Comparison of ENCODE assay signal across 14 mouse cellular contexts in the genomic region with DNA sequence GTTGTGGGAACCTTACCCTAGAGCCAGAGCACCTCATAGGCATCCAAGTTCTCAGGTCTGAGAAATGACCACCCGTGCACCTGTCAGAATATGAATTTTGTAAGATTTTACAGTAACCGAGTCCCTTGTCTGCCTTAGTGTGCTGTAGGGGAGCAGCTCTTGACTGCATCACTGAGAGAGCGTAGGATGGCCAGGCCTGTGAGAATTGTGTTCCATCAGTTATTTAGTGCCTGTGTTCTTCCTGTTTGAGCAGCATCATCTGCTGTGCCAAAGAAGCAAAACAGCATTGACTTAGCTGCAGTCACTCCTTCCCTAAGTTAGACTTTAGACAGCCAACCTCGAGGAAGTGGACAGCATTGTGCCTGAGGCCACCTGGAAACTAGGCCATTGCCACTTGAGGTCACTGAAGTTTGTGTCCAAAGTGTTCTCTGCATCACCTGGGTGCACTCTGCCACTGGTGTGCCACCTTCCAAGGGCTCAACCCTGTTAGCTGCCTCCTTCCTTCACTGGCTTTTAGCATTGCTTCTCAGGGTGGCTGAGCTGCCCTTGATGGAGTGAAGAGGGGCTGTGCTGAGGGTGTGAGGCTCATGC. TPM values are rescaled to one million over a fixed set of nuclear protein-coding genes. Genes with fewer than 3 reads are reported as not detected.
DNase-seq lines count a peak whose midpoint lies in the region; ATAC-seq lines count a peak whose summit lies in the region.
"Had no signal": no experiment of that assay in that cellular context is flagged by ENCODE, and none has a peak within 500 bp of the region (broad histone marks: within the 10 kb centered on the region; RNA-seq: fewer than 3 reads in every experiment).

No protein-coding gene starts in this region.

- DNase-seq in kidney, adult 11 months = peak; percentile 37
- DNase-seq in kidney, postnatal 4 days = no peak
- DNase-seq in neural tube, embryonic 11.5 days (ENCODE audit: low spot score) = no peak
- DNase-seq in neural tube, embryonic 10.5 days (ENCODE audit: extremely low spot score, low spot score) = no peak
- no peak for DNase-seq in limb, embryonic 10.5 days (ENCODE audit: low spot score)
- no peak for DNase-seq in adrenal gland, adult 2 months
- DNase-seq: cerebellum, adult 2 months; lung, adult 18-20 months had no signal

- no peak overlapping the region for H3K4me3 ChIP-seq in neural tube, embryonic 11.5 days (ENCODE audit: low read depth, low read length)
- no peak overlapping the region for H3K4me3 ChIP-seq in limb, embryonic 10.5 days
- H3K4me3 ChIP-seq: forebrain, embryonic 12.5 days; hindbrain, embryonic 15.5 days; megakaryocyte, embryonic 14.5 days had no signal

- no peaks in the 10 kb centered on the region for H3K36me3 ChIP-seq in neural tube, embryonic 11.5 days (ENCODE audit: control insufficient read depth, insufficient read depth, low read length)
- peaks cover 36% of the 10 kb centered on the region for H3K36me3 ChIP-seq in limb, embryonic 10.5 days

- H3K27ac ChIP-seq in neural tube, embryonic 11.5 days (ENCODE audit: low read depth, low read length) = peak overlapping the region; percentile 11; the same call in 1 of the 2 replicates
- peak overlapping the region; percentile 31; the same call in 1 of the 2 replicates for H3K27ac ChIP-seq in limb, embryonic 10.5 days
- H3K27ac ChIP-seq: forebrain, embryonic 12.5 days; hindbrain, embryonic 15.5 days had no signal

- WGBS in neural tube, embryonic 11.5 days = 86% methylated on average over 4 of the region's 4 CpGs
- WGBS in limb, embryonic 10.5 days = 88% methylated on average over 4 of the region's 4 CpGs

- 0 out of 2 replicates have a peak, but pooled peaks cover 6% of the 10 kb centered on the region for H3K4me1 ChIP-seq in neural tube, embryonic 11.5 days (ENCODE audit: control insufficient read depth, insufficient read depth, low read length)
- peaks cover 11% of the 10 kb centered on the region for H3K4me1 ChIP-seq in limb, embryonic 10.5 days

- no peak overlapping the region for H3K4me2 ChIP-seq in neural tube, embryonic 11.5 days (ENCODE audit: low read depth)
- H3K4me2 ChIP-seq: forebrain, embryonic 12.5 days; hindbrain, embryonic 15.5 days had no signal

- no peaks in the 10 kb centered on the region for H3K9me3 ChIP-seq in neural tube, embryonic 11.5 days (ENCODE audit: control insufficient read depth, low read length)
- H3K9me3 ChIP-seq in limb, embryonic 10.5 days (replicated peaks) = no peaks in the 10 kb centered on the region
- H3K9me3 ChIP-seq: forebrain, embryonic 12.5 days; hindbrain, embryonic 15.5 days; megakaryocyte, embryonic 14.5 days had no signal

- no peak for ATAC-seq in neural tube, embryonic 11.5 days (ENCODE audit: insufficient read depth, low FRiP score, low TSS enrichment)
- ATAC-seq in monocyte, adult 5-6 weeks (replicated peaks; ENCODE audit: insufficient number of reproducible peaks, low FRiP score, low TSS enrichment, poor library complexity, severe bottlenecking) = 0 out of 2 replicates have a peak, but pooled peaks have one; percentile 17
- ATAC-seq in inflammation-experienced regulatory T-cells, adult 6 months = no peak

- H3K9ac ChIP-seq in neural tube, embryonic 11.5 days (ENCODE audit: low read length) = no peak overlapping the region
- H3K9ac ChIP-seq: forebrain, embryonic 12.5 days; hindbrain, embryonic 15.5 days had no signal

- H3K27me3 ChIP-seq in neural tube, embryonic 11.5 days (ENCODE audit: control insufficient read depth, insufficient read depth, low read length) = no peaks in the 10 kb centered on the region
- no peaks in the 10 kb centered on the region for H3K27me3 ChIP-seq in limb, embryonic 10.5 days (ENCODE audit: low read depth, poor library complexity, severe bottlenecking)
- H3K27me3 ChIP-seq: forebrain, embryonic 12.5 days; hindbrain, embryonic 15.5 days; megakaryocyte, embryonic 14.5 days had no signal

RNA-seq across cellular contexts. Expression of a gene that starts 22.1 kb away (rescaled TPM):
- 59.3 and 64.2 TPM in 2 replicates for polyA plus RNA-seq in neural tube, embryonic 11.5 days (2014; fragmentation: Nextera tagmentation; extraction: Ambion mirVana)
- 69.4 and 71.6 TPM in 2 replicates for polyA plus RNA-seq in limb, embryonic 10.5 days (2016; fragmentation: Nextera tagmentation; extraction: Ambion mirVana)
- total RNA-seq in monocyte, adult 5-6 weeks (2017) = 32.8 to 45.3 TPM (median 37.6 TPM) in 3 replicates
- 10 to 100 TPM; 12.6 to 20.5 (median 15.4) TPM for polyA plus RNA-seq in inflammation-experienced regulatory T-cells, adult 6 months (2017; shearing (Covaris generic))
- total RNA-seq in adrenal gland, adult 2 months (2021) = 100 to 1,000 TPM in 1 of 2 experiments, 10 to 100 TPM in 1; 90.9 to 108 TPM
- polyA plus RNA-seq in adrenal gland, adult 2 months (2012; rRNA removed) = 58.0 and 63.5 TPM in 2 replicates

RNA-seq across cellular contexts. Expression of a gene that starts 41.0 kb away (rescaled TPM):
- polyA plus RNA-seq in neural tube, embryonic 11.5 days (2014; fragmentation: Nextera tagmentation; extraction: Ambion mirVana) = 5.0 and 5.7 TPM in 2 replicates
- polyA plus RNA-seq in limb, embryonic 10.5 days (2016; fragmentation: Nextera tagmentation; extraction: Ambion mirVana) = 0.09 and 0.28 TPM in 2 replicates
- total RNA-seq in monocyte, adult 5-6 weeks (2017) = not detected in 3 replicates
- polyA plus RNA-seq in inflammation-experienced regulatory T-cells, adult 6 months (2017; shearing (Covaris generic)) = not detected
- 10 to 100 TPM; 35.9 to 53.9 TPM for total RNA-seq in adrenal gland, adult 2 months (2021)
- 32.0 and 51.8 TPM in 2 replicates for polyA plus RNA-seq in adrenal gland, adult 2 months (2012; rRNA removed)
- total RNA-seq: gastrocnemius, adult 18-20 months had no signal

RNA-seq across cellular contexts. Expression of a gene that starts 42.8 kb away (rescaled TPM):
- polyA plus RNA-seq in neural tube, embryonic 11.5 days (2014; fragmentation: Nextera tagmentation; extraction: Ambion mirVana) = 36.9 and 39.4 TPM in 2 replicates
- 15.5 and 17.5 TPM in 2 replicates for polyA plus RNA-seq in limb, embryonic 10.5 days (2016; fragmentation: Nextera tagmentation; extraction: Ambion mirVana)
- 0.32 to 0.78 TPM (median 0.38 TPM) in 3 replicates for total RNA-seq in monocyte, adult 5-6 weeks (2017)
- polyA plus RNA-seq in inflammation-experienced regulatory T-cells, adult 6 months (2017; shearing (Covaris generic)) = 1 to 10 TPM in 1 of 3 experiments, under 1 TPM in 1, not detected in 1; 0.20 to 1.9 TPM
- 10 to 100 TPM; 20.9 to 32.0 TPM for total RNA-seq in adrenal gland, adult 2 months (2021)
- 48.8 and 69.9 TPM in 2 replicates for polyA plus RNA-seq in adrenal gland, adult 2 months (2012; rRNA removed)
